Mouse (Mus musculus): ENCODE results near the gene Tctex1d4. TPM values are rescaled to one million over a fixed set of nuclear protein-coding genes. Genes with fewer than 3 reads are reported as not detected.

Gene Tctex1d4
- polyA plus RNA-seq, 1 experiment from 2014 or later, result not detected

Small RNAs within 50 kb of the gene (microRNA-seq; reads per million reads assigned to microRNA genes)
- gene Gm22398, result not detected

Other genes with a start within 250 kb of the Tctex1d4 start
- 0.80 and 0.89 TPM in 2 replicates for gene Zswim5, start 249.4 kb upstream of the Tctex1d4 start, polyA plus RNA-seq (2014; fragmentation: Nextera tagmentation; extraction: Ambion mirVana)
- gene Urod, start 132.4 kb upstream of the Tctex1d4 start, polyA plus RNA-seq (2014; fragmentation: Nextera tagmentation; extraction: Ambion mirVana), result 90.5 and 94.6 TPM in 2 replicates
- 5.0 and 5.2 TPM in 2 replicates for gene Hectd3, start 131.5 kb upstream of the Tctex1d4 start, polyA plus RNA-seq (2014; fragmentation: Nextera tagmentation; extraction: Ambion mirVana)
- 21.5 and 22.0 TPM in 2 replicates for gene Eif2b3, start 107.4 kb upstream of the Tctex1d4 start, polyA plus RNA-seq (2014; fragmentation: Nextera tagmentation; extraction: Ambion mirVana)
- 1.8 and 2.0 TPM in 2 replicates for gene Ptch2, start 30.7 kb upstream of the Tctex1d4 start, polyA plus RNA-seq (2014; fragmentation: Nextera tagmentation; extraction: Ambion mirVana)
- 2.5 and 3.8 TPM in 2 replicates for gene Btbd19, start 1.1 kb upstream of the Tctex1d4 start, polyA plus RNA-seq (2014; fragmentation: Nextera tagmentation; extraction: Ambion mirVana)
- gene Plk3, start 7.2 kb downstream of the Tctex1d4 start, polyA plus RNA-seq (2014; fragmentation: Nextera tagmentation; extraction: Ambion mirVana), result 1.6 and 2.0 TPM in 2 replicates
- 784 and 900 TPM in 2 replicates for gene Rps8, start 29.4 kb downstream of the Tctex1d4 start, polyA plus RNA-seq (2014; fragmentation: Nextera tagmentation; extraction: Ambion mirVana)
- gene Kif2c, start 55.8 kb downstream of the Tctex1d4 start, polyA plus RNA-seq (2014; fragmentation: Nextera tagmentation; extraction: Ambion mirVana), result 32.0 and 35.9 TPM in 2 replicates
- 38.0 and 39.8 TPM in 2 replicates for gene Tmem53, start 125.2 kb downstream of the Tctex1d4 start, polyA plus RNA-seq (2014; fragmentation: Nextera tagmentation; extraction: Ambion mirVana)
- 0.27 and 0.42 TPM in 2 replicates for gene Armh1, start 125.3 kb downstream of the Tctex1d4 start, polyA plus RNA-seq (2014; fragmentation: Nextera tagmentation; extraction: Ambion mirVana)

Measured in heart, embryonic 14.5 days (tissue).